ENCODE assay signal across 9 mouse cellular contexts in the genomic region with DNA sequence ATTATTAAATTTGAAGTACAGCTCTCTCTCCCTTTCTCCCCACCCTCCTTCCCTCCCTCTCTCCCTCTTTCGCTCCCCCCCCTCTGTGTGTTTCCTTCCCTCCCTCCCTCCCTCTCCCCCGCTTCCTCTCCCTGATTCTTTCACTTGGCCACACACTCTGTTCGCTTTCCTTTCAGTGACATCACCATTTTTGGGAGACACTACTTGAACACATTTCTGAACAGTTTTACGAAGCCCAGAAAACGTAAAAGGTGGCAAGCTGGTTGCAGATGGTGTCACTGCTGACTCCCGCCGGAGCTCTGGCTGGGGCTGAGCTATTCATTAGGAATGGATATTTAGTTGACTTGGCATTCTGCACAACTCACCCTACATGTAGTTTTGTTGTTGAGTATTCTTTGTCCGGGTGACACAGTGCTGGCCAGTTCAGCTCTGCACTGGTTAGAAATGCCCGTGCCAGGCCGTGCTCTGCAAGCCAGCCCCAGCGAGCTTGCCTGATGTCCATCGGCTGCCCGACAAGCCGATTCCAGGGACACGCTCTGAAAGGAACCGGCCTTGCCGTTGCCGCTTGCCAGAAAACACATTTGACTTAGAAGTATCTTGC. TPM values are rescaled to one million over a fixed set of nuclear protein-coding genes. Genes with fewer than 3 reads are reported as not detected.
DNase-seq lines count a peak whose midpoint lies in the region; ATAC-seq lines count a peak whose summit lies in the region.
"Had no signal": no experiment of that assay in that cellular context is flagged by ENCODE, and none has a peak within 500 bp of the region (broad histone marks: within the 10 kb centered on the region; RNA-seq: fewer than 3 reads in every experiment).

No protein-coding gene starts in this region.

- intact Hi-C loops in heart, postnatal 25 days (cut with DNase I), result loop anchor here (1.0 to 5.0 kb wide), 5 partner anchors 112 to 349 kb away; no protein-coding TSS in a partner anchor

- H3K9ac ChIP-seq in heart, embryonic 12.5 days, result no peak overlapping the region; the same call in 1 of the 2 replicates
- peak overlapping the region; percentile 6; the same call in 1 of the 2 replicates for H3K9ac ChIP-seq in embryonic facial prominence, embryonic 13.5 days
- H3K9ac ChIP-seq in limb, embryonic 15.5 days, result no peak overlapping the region
- H3K9ac ChIP-seq: limb, embryonic 12.5 days had no signal

- no peaks in the 10 kb centered on the region for H3K9me3 ChIP-seq in heart, embryonic 12.5 days (replicated peaks)
- H3K9me3 ChIP-seq in embryonic facial prominence, embryonic 13.5 days, result no peaks in the 10 kb centered on the region
- no peaks in the 10 kb centered on the region for H3K9me3 ChIP-seq in limb, embryonic 15.5 days
- H3K9me3 ChIP-seq: limb, embryonic 12.5 days had no signal

- DNase-seq in heart, adult 11 months, result peak; percentile 94
- peak; percentile 47 to 59 for DNase-seq in adrenal gland, adult 18-20 months (ENCODE audit: low spot score in 2 of 2)
- peak; percentile 22 for DNase-seq in heart, postnatal 25 days (ENCODE audit: low spot score)
- DNase-seq in skeletal muscle tissue, adult 2 months (ENCODE audit: low read depth, low spot score), result peak; percentile 52
- DNase-seq in urinary bladder, postnatal 4 days (ENCODE audit: low spot score in 2 of 2), result no peak

- H3K4me2 ChIP-seq in heart, embryonic 12.5 days, result no peak overlapping the region
- peak overlapping the region; percentile 28 for H3K4me2 ChIP-seq in embryonic facial prominence, embryonic 13.5 days
- peak overlapping the region; percentile 14 for H3K4me2 ChIP-seq in limb, embryonic 15.5 days
- H3K4me2 ChIP-seq: limb, embryonic 12.5 days had no signal

- no peak overlapping the region for H3K27ac ChIP-seq in heart, embryonic 12.5 days (ENCODE audit: poor library complexity, severe bottlenecking)
- H3K27ac ChIP-seq in embryonic facial prominence, embryonic 13.5 days, result peak overlapping the region; percentile 44; the same call in 1 of the 2 replicates
- H3K27ac ChIP-seq in limb, embryonic 15.5 days, result peak overlapping the region; percentile 79
- H3K27ac ChIP-seq: limb, embryonic 12.5 days had no signal

- ATAC-seq in heart, embryonic 12.5 days (ENCODE audit: insufficient number of reproducible peaks, low FRiP score), result no peak
- ATAC-seq in embryonic facial prominence, embryonic 13.5 days (ENCODE audit: insufficient number of reproducible peaks, insufficient read depth, low FRiP score, low TSS enrichment, low read depth), result no peak
- no peak for ATAC-seq in limb, embryonic 15.5 days (ENCODE audit: insufficient number of reproducible peaks, low FRiP score, low TSS enrichment, low read depth)

- H3K27me3 ChIP-seq in heart, embryonic 12.5 days (replicated peaks), result 0 out of 2 replicates have a peak, but pooled peaks cover 9% of the 10 kb centered on the region
- H3K27me3 ChIP-seq in embryonic facial prominence, embryonic 13.5 days, result no peaks in the 10 kb centered on the region
- no peaks in the 10 kb centered on the region; the same call in 1 of the 2 replicates for H3K27me3 ChIP-seq in limb, embryonic 15.5 days
- H3K27me3 ChIP-seq: limb, embryonic 12.5 days had no signal

- H3K36me3 ChIP-seq in heart, embryonic 12.5 days, result no peaks in the 10 kb centered on the region
- no peaks in the 10 kb centered on the region for H3K36me3 ChIP-seq in embryonic facial prominence, embryonic 13.5 days
- no peaks in the 10 kb centered on the region for H3K36me3 ChIP-seq in limb, embryonic 15.5 days
- H3K36me3 ChIP-seq: limb, embryonic 12.5 days had no signal

- H3K4me3 ChIP-seq in heart, embryonic 12.5 days, result no peak overlapping the region
- H3K4me3 ChIP-seq in embryonic facial prominence, embryonic 13.5 days, result no peak overlapping the region
- no peak overlapping the region for H3K4me3 ChIP-seq in limb, embryonic 15.5 days
- H3K4me3 ChIP-seq: limb, embryonic 12.5 days had no signal

- WGBS in heart, embryonic 12.5 days, result 72% methylated on average over 18 of the region's 18 CpGs
- 62% methylated on average over 18 of the region's 18 CpGs for WGBS in embryonic facial prominence, embryonic 13.5 days
- 39% methylated on average over 18 of the region's 18 CpGs for WGBS in limb, embryonic 15.5 days

- H3K4me1 ChIP-seq in heart, embryonic 12.5 days (replicated peaks), result 0 out of 2 replicates have a peak, but pooled peaks cover 6% of the 10 kb centered on the region
- H3K4me1 ChIP-seq in embryonic facial prominence, embryonic 13.5 days, result peaks cover 9% of the 10 kb centered on the region
- peaks cover 9% of the 10 kb centered on the region for H3K4me1 ChIP-seq in limb, embryonic 15.5 days

RNA-seq across cellular contexts. Expression of a gene that starts 57.7 kb away (rescaled TPM):
- 5.2 and 5.3 TPM in 2 replicates for polyA plus RNA-seq in heart, embryonic 12.5 days (2016; fragmentation: Nextera tagmentation; extraction: Ambion mirVana)
- total RNA-seq in adrenal gland, adult 18-20 months (2021), result 100 to 1,000 TPM in 1 of 2 experiments, 10 to 100 TPM in 1; 43.3 to 279 TPM
- polyA plus RNA-seq in embryonic facial prominence, embryonic 13.5 days (2015; fragmentation: Nextera tagmentation; extraction: Ambion mirVana), result 3.0 and 3.4 TPM in 2 replicates
- 10 to 100 TPM; 21.5 to 23.1 TPM for total RNA-seq in heart, postnatal 25 days (2021)
- 4.6 and 4.7 TPM in 2 replicates for polyA plus RNA-seq in limb, embryonic 15.5 days (2015; fragmentation: Nextera tagmentation; extraction: Ambion mirVana)

Comparison
In these comparisons a context has a peak if more than half of its experiments do, and no peak if none do; other contexts are left out.
1. DNase-seq: peak in heart, adult 11 months (single experiment), adrenal gland, adult 18-20 months (2 of 2), heart, postnatal 25 days (single experiment) and skeletal muscle tissue, adult 2 months (single experiment); none in urinary bladder, postnatal 4 days (0 of 2).